Mouse (Mus musculus) megakaryocyte, embryonic 14.5 days (primary cell): ENCODE measurements around the gene AA467197.

ENCODE experiments used
- FLI1 ChIP-seq: IDR thresholded peaks from 2 replicates; pipeline ENCODE4 v1.6.1; 2012; ENCODE audit warnings: low read length, inconsistent platforms, mixed read lengths
- GATA1 ChIP-seq: IDR thresholded peaks from 3 replicates; pipeline ENCODE4 v1.6.1; 2012; ENCODE audit warnings: mixed read lengths, low read length, inconsistent platforms, borderline replicate concordance

GRCm38 (mm10) chr2:122667856-122668255, 31.1 kb downstream of the AA467197 start:
- TF ChIP-seq GATA1 (no peak), FLI1 (no peak)
